Mouse (Mus musculus) myocyte (in vitro differentiated cells): Measurements from ENCODE around the gene F7. TPM values are rescaled to one million over a fixed set of nuclear protein-coding genes. Genes with fewer than 3 reads are reported as not detected.

ENCODE experiments used
- H3K27me3 ChIP-seq: one replicate; pipeline ENCODE4 v1.6.1; 2011; ENCODE audit not compliant: control insufficient read depth, insufficient read depth, insufficient read length
- H3K36me3 ChIP-seq: one replicate; pipeline ENCODE4 v1.6.1; 2011; ENCODE audit not compliant: control insufficient read depth, insufficient read depth
- H3K4me2 ChIP-seq: one replicate; pipeline ENCODE4 v1.6.1; 2011; ENCODE audit warnings: low read depth, control low read depth
- H3K4me3 ChIP-seq: one replicate; pipeline ENCODE4 v1.5.1; 2011; ENCODE audit warnings: mild to moderate bottlenecking, control low read depth, moderate library complexity
- H3K79me2 ChIP-seq: one replicate; pipeline ENCODE4 v1.6.1; 2011; ENCODE audit not compliant: control insufficient read depth, insufficient read depth
- H3ac ChIP-seq: one replicate; pipeline ENCODE4 v1.6.1; 2011; ENCODE audit not compliant: control insufficient read depth, insufficient read length
- E2F4 ChIP-seq: IDR thresholded peaks from one replicate; pipeline ENCODE4 v1.6.1; 2011; ENCODE audit warnings: mild to moderate bottlenecking, control low read depth, moderate library complexity; ENCODE audit not compliant: insufficient read depth
- MYOD1 ChIP-seq, 3 experiments: IDR thresholded peaks; one replicate each; pipeline ENCODE4 v1.6.1; 2011; ENCODE audit warnings: control low read depth in 2 of 3, low read depth in 2 of 3, mild to moderate bottlenecking in 2 of 3, moderate library complexity in 1 of 3; ENCODE audit not compliant: insufficient read length in 2 of 3, control insufficient read depth in 1 of 3
- MYOG ChIP-seq, 3 experiments: IDR thresholded peaks; one replicate each; pipeline ENCODE4 v1.6.1; 2011; ENCODE audit warnings: control low read depth in 2 of 3, low read depth in 2 of 3, mild to moderate bottlenecking in 2 of 3; ENCODE audit not compliant: insufficient read length in 2 of 3, control insufficient read depth in 1 of 3, insufficient read depth in 1 of 3
- TCF3 ChIP-seq: IDR thresholded peaks from one replicate; pipeline ENCODE4 v1.6.1; 2011; ENCODE audit warnings: low read depth, control low read depth; ENCODE audit not compliant: insufficient read length
- polyA plus RNA-seq: library from polyadenylated mRNA; unstranded; fragments of >200 nt; fragmentation: generic; extraction: Trizol; gene quantifications from one replicate; pipeline ENCODE4 v1.2.1, GENCODE M21; 2012; ENCODE audit warnings: missing spikeins

F7 gene
- polyA plus RNA-seq, 1 experiment = 0.08 TPM

DNA sequence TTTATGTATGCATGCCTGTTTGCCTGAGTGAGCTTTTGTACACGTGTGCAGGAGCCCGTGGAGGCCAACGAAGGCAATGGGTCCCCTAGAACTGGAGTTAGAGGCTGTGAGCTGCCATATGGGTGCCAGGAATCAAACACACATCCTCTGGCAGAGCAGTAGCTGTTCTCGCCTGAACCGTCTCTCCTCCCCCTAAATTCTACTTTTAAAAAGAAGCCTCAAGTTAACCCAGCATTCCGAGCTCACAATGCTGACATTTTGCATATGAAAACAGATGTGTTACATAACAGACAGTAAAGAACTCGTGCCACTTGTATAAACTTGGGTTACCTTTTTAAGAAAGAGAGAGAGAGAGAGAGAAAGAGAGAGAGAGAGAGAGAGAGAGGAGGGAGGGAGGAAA, 51.7 kb downstream of the F7 start:
- H3K79me2 ChIP-seq = no peaks in the 10 kb centered on the region
- peaks cover 20% of the 10 kb centered on the region for H3K36me3 ChIP-seq

More for the DNA sequence above, 51.7 kb downstream of the F7 start:
- TF ChIP-seq MYOG (IDR thresholded peaks at IDR 0.05; ENCODE audit: control insufficient read depth in 1 of 3, insufficient read depth in 1 of 3, insufficient read length in 2 of 3, low read depth in 2 of 3) = no peak
- TF ChIP-seq TCF3 = no peak
- no peak for TF ChIP-seq MYOD1 (IDR thresholded peaks at IDR 0.05; ENCODE audit: control insufficient read depth in 1 of 3, insufficient read length in 2 of 3, low read depth in 2 of 3)
- no peak for TF ChIP-seq E2F4
- Histone ChIP-seq H3K4me2 (no peak overlapping the region), H3K4me3 (no peak overlapping the region), H3ac (no peak overlapping the region), H3K27me3 (no peaks in the 10 kb centered on the region)

Other genes starting within 250 kb of the F7 start
- gene Mcf2l, start 152.2 kb upstream of the F7 start, polyA plus RNA-seq = 1.2 TPM
- not detected for gene F10, start 11.3 kb downstream of the F7 start, polyA plus RNA-seq
- gene Proz, start 34.9 kb downstream of the F7 start, polyA plus RNA-seq = 0.55 TPM
- gene Pcid2, start 79.4 kb downstream of the F7 start, polyA plus RNA-seq = 19.5 TPM
- 61.3 TPM for gene Cul4a, start 79.6 kb downstream of the F7 start, polyA plus RNA-seq
- gene Lamp1, start 133.1 kb downstream of the F7 start, polyA plus RNA-seq = 531 TPM
- 34.4 TPM for gene Grtp1, start 174.6 kb downstream of the F7 start, polyA plus RNA-seq
- 17.8 TPM for gene Adprhl1, start 228.1 kb downstream of the F7 start, polyA plus RNA-seq